Mouse (Mus musculus) brown adipose tissue, adult 24 weeks (tissue): ENCODE results near the gene Olfr896-ps1. TPM values are rescaled to one million over a fixed set of nuclear protein-coding genes. Genes with fewer than 3 reads are reported as not detected.

Experiments used
- H3K27ac ChIP-seq: fragments of 200-500 bp; replicated peaks from 2 replicates; pipeline ENCODE4 v1.5.1; 2012; ENCODE audit warnings: low read depth, mild to moderate bottlenecking, low read length
- H3K4me1 ChIP-seq: fragments of 200-500 bp; 2 replicates; pipeline ENCODE4 v1.6.1; 2012; ENCODE audit warnings: low read length, mixed read lengths; ENCODE audit not compliant: control insufficient read depth, insufficient read depth, insufficient read length
- H3K4me3 ChIP-seq: fragments of 200-500 bp; 2 replicates; pipeline ENCODE4 v1.5.1; 2012; ENCODE audit warnings: low read depth, mild to moderate bottlenecking, low read length, moderate library complexity; ENCODE audit not compliant: insufficient read depth
- polyA plus RNA-seq: library from polyadenylated mRNA; stranded (reverse); fragments of >200 nt; gene quantifications from 2 replicates; pipeline ENCODE4 v1.2.4, GENCODE M21; 2012; ENCODE audit not compliant: missing spikeins, insufficient read depth, insufficient read length

Gene Olfr896-ps1
- not detected in 2 replicates for polyA plus RNA-seq

- Histone ChIP-seq H3K4me3 (no peak within 1 kb of the TSS), H3K27ac (no peak within 1 kb of the TSS), H3K4me1 (no peaks in the 10 kb centered on the region)
Observed at GRCm38 (mm10) chr9:38290807-38291206, at the start of gene Olfr896-ps1. Gene Olfr896-ps1, plus strand, starts transcription at chr9:38291107.

- no peak within 1 kb of the TSS for H3K4me3 ChIP-seq
- no peaks in the 10 kb centered on the region for H3K4me1 ChIP-seq
- no peak within 1 kb of the TSS for H3K27ac ChIP-seq
Observed at GRCm38 (mm10) chr9:38252474-38252873, 38.4 kb upstream of the Olfr896-ps1 start, which contains the start of gene Olfr143. Gene Olfr143, plus strand, starts transcription at chr9:38252774.

GRCm38 (mm10) chr9:38267551-38267950 is 23.4 kb upstream of the Olfr896-ps1 start, which contains the start of gene Olfr895:
Gene Olfr895, plus strand, starts transcription at chr9:38267851.
- no peak within 1 kb of the TSS for H3K4me3 ChIP-seq
- H3K4me1 ChIP-seq = no peaks in the 10 kb centered on the region
- H3K27ac ChIP-seq = no peak within 1 kb of the TSS

- Histone ChIP-seq H3K27ac (no peak within 1 kb of the TSS), H3K4me1 (no peaks in the 10 kb centered on the region), H3K4me3 (no peak within 1 kb of the TSS)
Observed at GRCm38 (mm10) chr9:38328760-38329159, 37.9 kb downstream of the Olfr896-ps1 start, which contains the start of gene Olfr25. Gene Olfr25, plus strand, starts transcription at chr9:38329060.

Other genes starting within 250 kb of the Olfr896-ps1 start
- gene Olfr884, start 244.6 kb upstream of the Olfr896-ps1 start, polyA plus RNA-seq = not detected in 2 replicates
- gene Olfr885, start 229.8 kb upstream of the Olfr896-ps1 start, polyA plus RNA-seq = not detected in 2 replicates
- gene Olfr887, start 207.0 kb upstream of the Olfr896-ps1 start, polyA plus RNA-seq = not detected in 2 replicates
- gene Olfr888, start 183.0 kb upstream of the Olfr896-ps1 start, polyA plus RNA-seq = not detected in 2 replicates
- not detected in 2 replicates for gene Olfr889, start 175.9 kb upstream of the Olfr896-ps1 start, polyA plus RNA-seq
- gene Olfr890, start 148.6 kb upstream of the Olfr896-ps1 start, polyA plus RNA-seq = not detected in 2 replicates
- not detected in 2 replicates for gene Olfr891, start 110.3 kb upstream of the Olfr896-ps1 start, polyA plus RNA-seq
- gene Olfr893, start 82.7 kb upstream of the Olfr896-ps1 start, polyA plus RNA-seq = not detected in 2 replicates
- gene Olfr894, start 73.1 kb upstream of the Olfr896-ps1 start, polyA plus RNA-seq = not detected in 2 replicates
- gene Olfr143, start 38.3 kb upstream of the Olfr896-ps1 start, polyA plus RNA-seq = not detected in 2 replicates
- gene Olfr895, start 23.3 kb upstream of the Olfr896-ps1 start, polyA plus RNA-seq = not detected in 2 replicates
- not detected in 2 replicates for gene Olfr25, start 38.0 kb downstream of the Olfr896-ps1 start, polyA plus RNA-seq
- not detected in 2 replicates for gene Olfr898, start 57.3 kb downstream of the Olfr896-ps1 start, polyA plus RNA-seq
- not detected in 2 replicates for gene Olfr250, start 75.8 kb downstream of the Olfr896-ps1 start, polyA plus RNA-seq
- not detected in 2 replicates for gene Olfr251, start 86.0 kb downstream of the Olfr896-ps1 start, polyA plus RNA-seq
- gene Olfr147, start 110.6 kb downstream of the Olfr896-ps1 start, polyA plus RNA-seq = not detected in 2 replicates
- gene Olfr901, start 138.3 kb downstream of the Olfr896-ps1 start, polyA plus RNA-seq = not detected in 2 replicates
- not detected in 2 replicates for gene Olfr902, start 156.5 kb downstream of the Olfr896-ps1 start, polyA plus RNA-seq
- not detected in 2 replicates for gene Olfr904, start 172.0 kb downstream of the Olfr896-ps1 start, polyA plus RNA-seq
- not detected in 2 replicates for gene Olfr905, start 180.0 kb downstream of the Olfr896-ps1 start, polyA plus RNA-seq
- not detected in 2 replicates for gene Olfr906, start 196.0 kb downstream of the Olfr896-ps1 start, polyA plus RNA-seq
- not detected in 2 replicates for gene Olfr907, start 204.7 kb downstream of the Olfr896-ps1 start, polyA plus RNA-seq
- not detected in 2 replicates for gene Olfr911-ps1, start 230.5 kb downstream of the Olfr896-ps1 start, polyA plus RNA-seq
- gene Olfr910, start 246.7 kb downstream of the Olfr896-ps1 start, polyA plus RNA-seq = not detected in 2 replicates